Mouse (Mus musculus): ENCODE results near the gene Mcm3.
A peak's percentile ranks its signal among the peaks of the same experiment; 100 is the strongest.

Gene Mcm3

DNA sequence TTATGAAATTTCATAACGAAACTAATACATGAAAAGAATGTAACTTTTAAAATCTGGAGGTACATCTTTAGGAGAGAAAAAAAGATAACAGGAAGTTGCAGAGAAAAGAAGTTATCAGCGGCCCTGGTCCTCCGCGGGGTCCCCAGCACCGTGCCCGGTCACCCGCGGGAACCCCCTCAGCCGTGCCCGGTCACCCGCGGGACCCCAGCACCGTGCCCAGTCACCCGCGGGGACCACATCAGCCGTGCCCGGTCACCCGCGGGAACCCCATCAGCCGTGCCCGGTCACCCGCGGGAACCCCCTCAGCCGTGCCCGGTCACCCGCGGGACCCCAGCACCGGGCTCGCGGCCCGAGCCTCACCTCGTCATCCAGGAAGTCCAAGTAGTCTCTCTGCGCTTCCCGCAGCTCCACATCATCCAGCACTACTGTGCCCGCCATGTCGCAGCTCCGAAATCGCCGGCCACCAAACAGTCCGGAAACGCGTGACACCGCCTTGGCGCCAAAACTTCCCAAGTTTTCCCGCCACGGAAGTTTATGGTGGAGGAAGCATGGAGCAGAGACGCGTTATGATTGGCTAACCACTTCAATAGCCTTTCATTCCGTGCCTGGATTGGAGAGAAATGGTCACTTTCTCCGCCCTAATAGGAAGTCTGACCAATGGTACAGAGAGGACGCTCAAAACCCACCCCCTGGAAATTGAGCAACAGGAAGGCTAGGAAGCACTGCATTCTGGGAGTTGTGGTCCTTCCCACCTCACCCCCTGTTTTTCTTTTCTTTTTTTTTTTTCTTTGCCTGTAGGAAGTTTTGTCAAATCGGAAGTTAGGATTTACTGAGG, at the start of gene Mcm3:
TSS of gene Mcm3 (minus strand) at position 542 of the 835 bp plus-strand sequence.
- peak; percentile 93 for DNase-seq

DNA sequence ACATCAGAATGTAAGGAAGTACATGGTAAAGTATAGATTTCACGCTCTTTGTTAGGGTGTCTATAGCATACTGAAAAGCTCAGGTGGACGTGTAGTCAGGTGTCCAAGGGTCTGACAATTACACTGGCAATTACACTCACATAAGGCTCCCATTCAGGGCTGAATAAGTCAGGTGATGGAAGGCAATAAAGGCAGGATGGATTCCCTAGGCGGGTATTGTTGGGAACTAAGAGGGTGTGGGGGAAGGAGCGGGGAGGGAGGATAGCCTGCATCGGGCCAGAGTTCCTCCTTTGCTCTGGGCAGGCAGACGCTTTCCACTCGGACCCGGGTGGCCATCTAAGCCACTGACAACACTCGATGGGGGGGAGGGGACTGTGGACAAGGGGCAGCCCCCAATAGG, 47.9 kb upstream of the Mcm3 start:
- DNase-seq: no peak

DNA sequence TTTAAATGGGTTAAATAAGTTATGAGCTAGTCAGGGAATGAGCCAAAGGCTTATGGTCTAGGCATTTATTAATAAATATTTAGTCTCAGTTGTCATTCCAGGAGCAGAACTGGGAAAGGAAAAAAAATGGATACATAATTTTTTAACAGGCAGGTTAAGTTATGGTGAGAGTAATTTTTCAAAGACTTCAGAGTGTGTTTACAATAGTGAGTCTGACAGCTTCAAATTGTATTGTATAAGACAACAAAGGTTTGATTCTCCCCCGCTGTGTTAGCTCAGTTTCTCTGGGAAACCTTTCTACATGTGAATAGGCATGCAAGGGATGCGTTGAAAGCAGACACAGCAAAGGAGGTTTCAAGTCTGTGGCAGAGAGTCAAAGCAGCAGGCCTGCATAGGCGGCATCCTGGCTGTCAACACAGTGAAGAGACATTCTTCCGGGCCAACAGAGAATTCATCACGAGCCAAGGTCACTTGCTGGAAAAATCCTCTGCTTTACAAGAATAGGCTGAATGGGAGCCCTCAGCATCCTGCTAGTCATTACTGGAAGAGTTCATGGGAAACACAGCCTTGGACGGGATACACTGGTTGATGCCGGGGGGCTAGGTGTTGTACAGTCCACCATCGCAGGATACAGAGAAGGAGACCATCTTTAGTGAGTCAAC, 47.3 kb upstream of the Mcm3 start:
- peak; percentile 20 for DNase-seq

DNA sequence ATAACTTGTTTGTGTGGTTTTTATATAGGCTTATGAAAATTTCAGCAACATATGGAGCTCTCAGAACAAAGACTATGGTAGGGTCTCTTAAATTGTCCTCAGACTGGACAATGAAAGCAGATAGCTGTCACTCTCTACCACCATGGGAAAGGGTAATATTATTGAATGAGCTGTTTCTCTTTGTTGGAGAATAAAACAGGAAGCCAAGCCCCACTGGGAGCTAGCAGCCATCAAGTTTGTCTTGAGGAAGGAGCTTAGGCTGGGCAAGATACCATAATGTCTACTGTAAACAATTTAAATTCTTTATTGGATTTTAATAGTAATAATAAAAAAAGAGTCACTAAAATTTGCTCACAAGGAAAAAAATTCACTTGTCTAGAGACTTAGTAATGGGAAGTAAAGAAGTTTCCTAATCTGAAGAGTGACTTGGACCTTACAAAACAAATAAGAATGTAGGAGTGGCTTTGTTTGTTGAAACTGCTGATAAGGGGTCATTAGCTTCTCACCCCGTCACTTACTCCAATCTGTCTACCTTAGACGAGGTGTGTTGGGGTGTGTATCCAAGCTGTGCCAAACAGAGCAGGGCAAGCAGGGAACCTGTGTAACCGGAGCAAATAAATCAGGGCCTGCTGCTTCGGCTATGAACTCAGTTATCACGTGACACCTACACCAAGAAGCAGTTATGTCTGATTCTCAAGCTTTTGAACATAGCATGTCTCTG, 43.5 kb upstream of the Mcm3 start:
- DNase-seq: no peak

DNA sequence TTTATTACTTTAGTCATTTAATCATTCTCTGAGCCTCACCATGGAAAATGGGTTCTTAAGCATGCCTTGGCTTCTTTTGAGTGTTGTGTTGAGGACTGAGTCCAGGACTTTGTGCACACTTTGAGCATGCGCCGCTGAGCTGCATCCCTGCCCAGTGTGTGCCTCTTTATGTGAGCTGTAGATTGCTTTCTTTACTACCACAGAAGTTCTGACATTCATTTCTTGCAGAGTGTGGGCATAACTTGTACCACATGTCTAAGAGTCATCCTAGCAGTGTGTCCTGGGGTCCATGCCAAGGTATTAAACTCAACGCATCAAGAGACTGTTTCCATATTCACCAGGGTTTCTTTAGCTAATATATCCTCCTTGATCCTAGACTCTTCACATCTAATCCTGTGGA, 41.8 kb upstream of the Mcm3 start:
- no peak for DNase-seq

DNA sequence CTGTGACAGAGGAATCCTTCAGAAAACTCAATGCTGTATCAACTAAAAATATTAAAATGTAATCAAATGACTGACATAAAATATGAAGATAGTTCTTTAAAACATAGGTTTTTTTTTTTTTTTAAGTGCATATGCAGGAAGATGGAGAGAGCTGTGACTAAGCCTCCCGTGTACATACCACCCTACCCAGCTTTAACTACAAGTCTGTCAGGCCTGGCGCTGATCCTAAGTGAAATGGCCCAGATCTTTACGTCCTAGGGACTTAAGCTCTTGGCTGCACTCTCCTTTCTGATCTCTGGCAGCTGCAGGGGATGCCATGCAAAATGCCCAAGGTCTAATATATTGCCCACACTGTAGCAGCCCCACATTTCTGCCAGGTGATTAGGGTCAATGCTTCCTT, 40.7 kb upstream of the Mcm3 start:
- no peak for DNase-seq

DNA sequence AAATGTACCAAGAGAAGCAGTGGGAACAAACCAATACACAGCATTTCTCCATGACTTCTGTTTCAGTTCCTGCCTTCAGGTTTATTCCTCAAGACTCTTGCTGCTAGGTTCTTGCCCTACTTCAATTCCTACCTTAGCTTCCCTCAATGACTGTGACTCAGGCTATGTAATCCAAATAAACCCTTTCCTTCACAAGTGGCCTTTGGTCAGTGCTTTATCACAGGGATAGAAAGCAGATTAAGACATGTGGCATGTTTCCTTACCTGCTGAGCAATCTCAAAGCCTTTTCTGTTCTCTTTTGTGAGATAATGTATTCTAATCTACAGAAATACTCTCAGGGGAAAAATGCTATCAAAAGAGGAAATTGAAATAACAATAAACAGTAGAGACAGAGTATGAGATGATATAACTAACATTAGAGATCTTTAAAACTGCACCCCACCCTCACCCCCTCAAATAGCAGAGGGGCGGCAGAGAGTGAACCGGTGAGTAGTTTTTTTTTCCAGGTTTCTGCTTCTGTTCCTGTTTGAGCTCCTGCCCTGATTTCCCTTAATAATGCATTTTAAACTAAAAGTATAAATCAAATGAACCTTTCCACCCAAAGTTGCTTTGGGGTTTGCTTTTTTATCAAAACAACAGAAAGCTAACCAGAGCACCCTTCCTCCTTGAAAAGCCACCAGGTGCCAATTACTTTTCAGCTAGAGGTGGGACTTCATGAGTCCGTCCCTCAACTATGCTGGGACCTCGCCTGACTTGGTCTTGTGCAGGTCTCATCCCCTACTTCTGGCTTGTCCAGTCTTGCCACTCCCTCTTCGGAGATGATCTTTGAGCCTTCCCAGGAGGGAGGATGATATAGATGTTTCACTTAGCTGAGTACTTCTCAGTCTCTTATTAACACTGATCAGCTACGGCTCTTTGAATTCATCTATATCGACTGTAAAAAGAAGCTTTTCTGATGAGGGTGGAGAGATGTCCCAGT, 37.1 kb upstream of the Mcm3 start:
- DNase-seq: no peak

DNA sequence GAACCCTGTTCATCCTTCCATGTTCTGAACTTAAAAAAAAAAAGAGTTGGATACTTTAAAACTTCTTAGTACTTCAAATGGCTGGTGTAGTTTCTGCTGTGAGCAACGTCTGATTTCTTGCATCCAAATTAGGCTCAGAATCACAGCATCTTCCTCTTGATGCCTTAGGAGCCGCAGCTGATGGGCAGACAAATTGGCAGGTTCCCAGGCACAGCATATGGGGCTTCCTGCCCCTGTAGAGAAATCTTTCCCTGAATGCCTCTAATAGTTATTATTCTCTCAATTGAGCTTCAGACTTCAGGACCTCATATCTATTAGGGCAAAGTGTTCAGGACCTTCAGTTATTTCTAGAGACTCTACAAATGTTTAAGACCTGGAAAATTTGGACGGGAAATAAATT, 19.8 kb upstream of the Mcm3 start:
- DNase-seq: peak; percentile 82

DNA sequence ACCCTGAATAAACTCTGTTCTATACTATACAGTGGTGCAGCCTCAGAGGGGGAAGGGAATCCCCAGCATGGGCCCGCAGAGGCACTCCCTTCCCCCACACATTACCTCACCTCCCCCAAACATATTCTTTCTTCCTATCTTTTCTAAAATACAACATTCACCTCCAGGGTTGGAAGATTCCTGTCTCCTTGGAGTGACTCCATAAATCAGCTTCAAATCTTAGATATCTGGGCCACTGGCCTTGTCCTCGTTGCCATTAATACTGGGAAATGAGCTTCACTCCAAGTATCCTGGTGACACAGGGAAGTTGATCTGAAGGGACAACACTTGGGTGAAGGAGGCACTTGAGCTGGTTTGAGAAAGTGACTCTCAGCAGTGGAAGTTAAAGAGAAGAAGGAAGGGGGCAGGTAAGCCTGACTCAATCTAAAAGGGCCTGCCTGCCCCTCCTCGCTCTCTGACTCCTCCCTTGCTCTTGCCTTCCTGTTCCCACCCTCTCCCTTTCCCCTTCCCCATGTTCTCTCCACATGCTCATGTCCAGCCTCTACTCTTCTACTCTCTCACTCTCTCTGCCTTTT, 16.5 kb upstream of the Mcm3 start:
- DNase-seq: no peak

DNA sequence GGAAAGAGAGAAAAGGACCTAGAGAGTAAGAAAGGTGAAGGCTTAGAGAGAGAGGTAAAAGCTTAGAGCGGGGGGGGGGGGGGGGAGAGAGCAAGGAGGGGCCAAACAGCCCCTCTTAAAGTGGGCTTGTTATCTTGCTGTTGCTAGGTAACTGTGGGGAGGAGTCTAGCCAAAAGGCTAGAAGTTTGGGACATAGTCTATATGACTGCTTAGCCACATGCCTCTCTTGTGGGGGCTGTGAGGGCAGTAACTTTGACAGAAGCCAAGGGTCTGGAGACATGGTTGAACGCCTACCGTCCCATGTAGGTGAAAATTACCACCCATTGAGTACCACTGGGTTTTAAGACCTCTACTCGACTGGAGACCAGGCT, 13.0 kb upstream of the Mcm3 start:
- DNase-seq: no peak

DNA sequence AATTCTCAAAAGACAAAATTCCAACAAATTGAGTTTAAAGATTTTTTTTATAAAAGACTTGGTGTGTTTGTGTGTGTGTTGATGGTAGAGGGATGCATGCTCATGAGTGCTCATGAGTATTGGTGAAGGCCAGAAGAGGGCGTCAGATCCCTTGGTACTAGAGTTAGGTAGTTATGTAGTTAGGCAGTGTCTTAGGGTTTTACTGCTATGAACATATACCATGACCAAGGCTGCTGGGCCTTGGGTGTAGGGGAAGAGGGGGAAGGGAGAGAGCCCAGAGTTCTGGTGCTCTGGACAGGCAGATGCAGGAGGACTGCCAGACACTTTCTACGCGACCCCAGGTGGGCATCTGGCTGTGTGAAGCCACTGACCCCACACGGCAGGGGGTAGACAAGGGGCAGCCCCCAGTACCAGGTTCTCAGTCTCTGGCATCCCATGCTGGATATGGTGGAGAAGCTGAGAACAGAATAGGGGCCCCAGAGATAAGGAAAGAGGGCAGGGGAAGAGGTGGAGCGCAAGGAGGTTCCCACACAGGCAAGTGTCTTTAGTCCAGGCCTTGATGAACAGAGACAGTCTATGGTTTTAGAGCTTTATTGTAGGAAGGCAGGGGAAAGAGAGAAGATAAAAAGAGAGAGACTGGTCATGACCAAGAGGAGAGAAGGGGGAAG, 12.5 kb upstream of the Mcm3 start:
- DNase-seq: no peak

DNA sequence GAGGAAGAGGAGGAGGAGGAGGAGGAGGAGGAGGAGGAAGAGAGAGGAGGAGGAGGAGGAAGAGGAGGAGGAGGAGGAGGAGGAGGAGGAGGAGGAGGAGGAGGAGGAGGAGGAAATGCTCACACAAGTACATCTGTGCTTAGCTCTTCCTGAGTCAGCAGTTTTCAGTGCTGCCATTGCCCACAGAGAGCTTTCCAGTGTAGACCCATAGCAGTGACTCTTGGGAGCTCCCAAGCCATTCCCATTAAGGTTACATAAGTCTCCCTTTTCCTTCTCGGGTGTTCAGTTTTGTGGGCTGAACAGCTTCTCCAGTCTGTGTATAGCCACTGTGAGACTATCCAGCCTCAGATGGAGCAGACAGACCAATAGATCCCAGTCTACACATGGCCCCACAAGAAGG, 10.4 kb upstream of the Mcm3 start:
- DNase-seq: no peak

DNA sequence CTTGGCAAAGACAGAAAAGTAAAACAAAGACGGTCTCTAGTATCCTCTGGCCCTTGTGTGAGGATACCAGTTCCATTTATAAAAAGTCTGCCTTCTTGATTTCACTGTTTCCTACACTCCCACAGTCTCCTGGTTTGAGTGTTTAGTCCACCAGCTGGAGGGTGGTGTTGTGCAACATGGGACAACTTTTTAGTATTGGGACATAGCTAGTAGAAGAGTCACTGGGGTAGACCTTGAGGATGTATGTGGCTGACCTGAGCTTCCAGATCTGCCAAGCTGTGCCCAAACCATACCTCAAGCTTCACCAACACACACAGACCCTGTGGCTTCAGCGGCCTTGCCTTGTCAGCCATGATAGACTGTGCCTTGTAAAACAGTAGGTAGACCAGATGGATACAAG, 7.9 kb upstream of the Mcm3 start:
- no peak for DNase-seq

DNA sequence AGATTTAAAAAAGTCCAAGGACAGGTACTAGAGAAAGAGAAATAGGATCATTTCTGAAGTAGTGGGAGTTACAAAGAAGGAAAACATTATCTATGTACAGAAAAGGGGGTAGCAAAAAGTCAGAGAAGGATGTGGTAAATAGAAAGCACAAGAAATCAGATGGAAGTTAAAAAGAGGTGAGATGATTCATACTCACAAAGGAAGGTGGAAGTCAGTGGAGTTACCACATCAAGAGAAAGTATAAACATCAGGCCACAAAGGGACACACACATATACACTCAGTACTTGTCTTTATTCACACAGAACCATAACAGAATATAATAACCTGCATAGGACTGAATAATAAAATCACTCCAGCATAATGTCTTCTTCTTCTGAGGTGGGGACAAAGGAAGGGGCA, 4.9 kb upstream of the Mcm3 start:
- DNase-seq: no peak

DNA sequence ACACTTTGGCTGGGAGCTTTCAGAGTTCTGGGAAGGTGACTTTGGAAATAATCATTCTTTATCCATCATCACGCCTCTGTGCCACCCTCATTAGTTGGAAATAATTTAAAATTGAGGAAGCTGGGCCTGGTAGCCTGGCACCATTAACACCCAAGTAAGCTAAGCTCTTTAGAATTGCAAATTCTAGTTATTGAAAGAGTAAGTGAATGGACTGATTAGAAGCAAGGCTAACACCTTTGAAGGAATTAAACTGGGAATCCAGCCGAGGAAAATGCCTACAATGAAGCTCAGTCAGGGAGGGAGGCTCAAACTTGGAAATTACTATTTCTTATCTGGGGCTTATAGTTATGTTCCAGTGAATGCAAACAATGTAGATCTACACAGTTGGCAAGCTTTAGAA, 3.8 kb upstream of the Mcm3 start:
- DNase-seq: no peak

DNA sequence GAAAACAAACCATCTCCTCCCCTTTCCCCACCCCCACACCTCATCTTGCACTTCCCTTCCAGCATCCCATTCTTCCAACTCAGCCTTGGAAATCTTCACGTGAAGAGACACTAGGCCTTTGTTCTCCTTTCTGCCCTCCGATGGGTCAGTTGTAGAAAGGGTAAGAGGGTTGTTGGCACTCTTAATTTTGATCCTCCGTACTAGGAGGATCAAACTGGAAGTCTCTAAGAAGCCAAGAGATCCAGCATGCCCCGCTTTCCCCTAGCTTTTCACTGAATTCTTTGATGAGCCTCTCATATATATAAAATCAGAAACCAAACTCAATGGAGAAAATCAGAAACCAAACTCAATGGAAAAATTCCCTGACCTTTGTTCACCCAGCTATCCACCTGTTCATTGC, 3.4 kb upstream of the Mcm3 start:
- DNase-seq: no peak

DNA sequence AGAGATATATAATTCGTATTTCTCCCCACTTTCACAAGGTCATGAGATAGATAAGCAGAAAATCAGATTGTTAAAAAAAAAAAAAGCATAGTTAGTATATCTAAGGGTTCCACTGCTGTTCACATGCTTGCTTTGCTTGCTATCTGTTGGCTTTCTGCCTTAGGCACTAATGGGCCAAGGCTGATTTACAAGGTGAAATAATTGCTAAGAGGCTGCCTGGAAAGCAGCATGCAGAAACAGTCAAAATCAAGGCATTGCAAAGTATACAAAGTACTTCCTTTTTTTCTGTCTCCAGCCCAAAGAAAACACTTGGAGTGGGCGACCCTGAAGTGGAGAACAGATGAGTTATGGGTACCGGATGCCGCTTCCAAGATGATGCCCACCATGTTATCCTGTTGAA, 847 bp upstream of the Mcm3 start:
- DNase-seq: peak; percentile 9

DNA sequence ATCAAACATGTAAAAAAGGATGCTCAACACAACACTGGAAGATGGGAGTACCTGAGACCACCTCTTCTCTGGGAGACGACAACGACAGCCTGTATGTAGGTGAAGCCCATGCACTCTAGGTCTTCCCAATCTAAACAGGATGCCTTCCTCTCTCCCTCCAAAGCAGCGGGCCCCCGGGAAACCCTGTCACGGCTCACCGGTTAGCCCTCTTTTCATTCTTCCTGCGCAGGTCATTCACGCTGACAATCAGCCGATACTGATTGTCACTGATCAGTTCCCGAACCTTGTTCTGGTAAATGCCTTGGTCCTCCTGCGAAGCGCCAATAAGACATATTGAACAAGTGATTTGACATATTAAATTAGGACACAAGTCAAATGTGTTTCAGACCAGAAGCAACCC, 2.5 kb downstream of the Mcm3 start:
- DNase-seq: no peak

DNA sequence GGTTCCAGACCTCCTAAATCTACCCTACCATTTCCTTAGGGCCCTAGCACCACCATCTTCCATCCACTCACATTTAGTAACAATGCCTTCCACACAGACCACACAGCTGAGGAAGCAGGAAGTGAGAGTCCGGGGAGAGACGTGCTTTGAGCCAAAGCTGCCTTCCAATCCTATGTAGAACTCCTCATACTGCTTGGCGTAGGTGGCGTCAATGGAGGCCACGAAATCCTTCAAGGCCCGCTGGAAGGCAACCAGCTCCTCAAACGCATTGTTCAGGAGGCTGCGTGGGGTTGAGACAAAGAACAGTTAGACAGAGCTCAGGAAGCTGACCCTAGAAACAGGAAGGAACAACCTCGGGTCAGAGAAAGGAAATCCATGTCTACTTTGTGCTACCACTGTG, 2.9 kb downstream of the Mcm3 start:
- DNase-seq: no peak

DNA sequence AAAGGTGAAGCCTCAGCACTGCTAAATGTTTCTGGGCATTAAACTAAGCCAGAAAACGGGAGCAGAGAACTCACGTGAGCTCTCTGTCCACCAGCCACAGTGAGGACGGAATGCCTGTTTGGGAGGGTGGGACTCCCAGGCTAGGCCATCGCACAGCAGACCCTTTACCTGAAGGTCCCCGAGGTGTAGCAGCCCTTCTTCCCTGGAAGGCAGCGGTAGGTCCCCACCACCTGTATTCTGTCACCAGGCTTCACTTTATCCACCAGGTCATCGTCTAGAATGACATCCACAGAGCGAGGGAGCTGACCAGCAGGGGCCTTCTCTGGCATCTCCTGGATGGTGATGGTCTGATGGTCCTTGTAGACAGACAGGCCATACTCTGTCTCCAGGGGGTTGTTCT, 5.6 kb downstream of the Mcm3 start:
- DNase-seq: no peak

DNA sequence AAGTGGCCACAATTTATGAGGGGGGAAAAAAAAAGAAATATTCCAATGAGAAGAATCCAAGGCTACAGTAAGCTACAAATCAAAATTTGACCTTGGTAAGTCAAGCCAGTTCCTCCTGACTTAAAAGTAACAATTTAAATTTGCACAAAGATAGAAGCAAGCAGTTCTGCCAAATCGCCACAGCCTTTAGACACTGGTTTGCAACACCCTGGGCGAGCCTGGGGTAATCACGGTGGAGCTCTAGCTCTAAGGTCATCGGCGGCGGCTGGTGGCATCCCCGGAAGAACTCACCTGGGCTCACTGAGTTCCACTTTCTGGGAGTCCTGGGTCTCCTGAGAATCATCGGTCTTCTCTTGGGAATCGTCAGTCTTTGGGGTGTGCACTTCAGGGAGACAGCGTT, 15.6 kb downstream of the Mcm3 start:
- no peak for DNase-seq

All from cerebellum, adult 9-11 months (tissue).